Mouse (Mus musculus) ES-Bruce4 (cell line): ENCODE measurements around the gene Zfp467.

Experiments
- CTCF ChIP-seq: IDR thresholded peaks from one replicate; pipeline ENCODE4 v1.8.1; 2011; ENCODE audit warnings: low read depth, low read length
- POLR2A ChIP-seq: IDR thresholded peaks from one replicate; pipeline ENCODE4 v1.8.1; 2011; ENCODE audit warnings: low read length; ENCODE audit not compliant: insufficient read depth

GRCm38 (mm10) chr6:48423336-48423735, 22.3 kb downstream of the Zfp467 start:
- TF ChIP-seq POLR2A (no peak), CTCF (no peak)
